Mouse (Mus musculus): Measurements from ENCODE around the gene Gm11492. TPM values are rescaled to one million over a fixed set of nuclear protein-coding genes. Genes with fewer than 3 reads are reported as not detected.
A peak's percentile ranks its signal among the peaks of the same experiment; 100 is the strongest.

Gm11492 gene
- total RNA-seq (2021), result not detected
- long read RNA-seq, experiment 1, result 0 reads
- long read RNA-seq, experiment 2, result 0 reads

DNA sequence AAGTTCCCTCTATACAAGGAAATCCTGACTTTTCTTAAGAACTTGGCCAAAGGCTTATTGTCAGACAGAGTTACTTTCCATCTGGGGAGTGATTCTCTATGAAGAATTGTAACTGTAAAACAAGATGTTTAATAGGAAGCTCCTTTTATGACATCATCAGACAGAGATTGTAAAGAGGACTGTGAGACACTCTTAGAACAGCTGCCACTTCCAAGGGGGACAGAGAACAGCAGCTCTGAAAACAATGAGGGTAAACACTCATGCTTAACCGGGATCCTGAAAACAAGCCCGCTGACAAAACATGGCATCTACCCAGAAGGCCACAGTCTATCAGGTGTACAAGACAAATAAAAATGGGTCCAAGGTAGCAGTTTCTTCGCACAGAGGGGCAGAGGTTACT is at the start of gene Gm11492:
Gm11492 (plus strand) TSS at position 153 of the 400 bp plus-strand sequence.
- no peak for TF ChIP-seq CTCF (conservative IDR thresholded peaks at IDR 0.05)
- no peak for DNase-seq (ENCODE audit: low spot score in 2 of 2)
- H3K27ac ChIP-seq, result no peak within 1 kb of the TSS
- no peak within 1 kb of the TSS for H3K4me3 ChIP-seq

DNA sequence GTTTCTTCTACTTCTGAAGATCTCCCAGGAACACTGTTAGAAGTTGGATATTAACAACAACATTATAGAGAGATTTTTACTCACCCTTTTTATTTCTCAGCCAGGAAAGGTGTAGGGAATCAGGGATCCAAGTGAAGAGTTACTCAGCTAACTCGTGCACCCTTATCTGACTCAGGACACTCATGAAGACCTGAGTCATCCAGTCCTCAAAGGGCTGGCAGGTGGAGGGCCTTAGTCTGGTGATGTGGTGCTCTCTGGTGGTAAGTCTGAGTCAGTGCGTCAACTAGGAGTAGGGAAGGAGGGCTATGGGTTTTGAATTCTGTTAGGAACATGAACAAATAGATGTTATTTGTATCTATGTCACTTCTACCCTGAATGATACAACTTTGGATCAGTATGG is 47.2 kb upstream of the Gm11492 start:
- peak in 1 of 2 experiments; percentile 18 for DNase-seq (ENCODE audit: low spot score in 2 of 2)
- Histone ChIP-seq H3K4me3 (no peak overlapping the region), H3K27ac (no peak overlapping the region)
- TF ChIP-seq CTCF (conservative IDR thresholded peaks at IDR 0.05), result peak; percentile 83

DNA sequence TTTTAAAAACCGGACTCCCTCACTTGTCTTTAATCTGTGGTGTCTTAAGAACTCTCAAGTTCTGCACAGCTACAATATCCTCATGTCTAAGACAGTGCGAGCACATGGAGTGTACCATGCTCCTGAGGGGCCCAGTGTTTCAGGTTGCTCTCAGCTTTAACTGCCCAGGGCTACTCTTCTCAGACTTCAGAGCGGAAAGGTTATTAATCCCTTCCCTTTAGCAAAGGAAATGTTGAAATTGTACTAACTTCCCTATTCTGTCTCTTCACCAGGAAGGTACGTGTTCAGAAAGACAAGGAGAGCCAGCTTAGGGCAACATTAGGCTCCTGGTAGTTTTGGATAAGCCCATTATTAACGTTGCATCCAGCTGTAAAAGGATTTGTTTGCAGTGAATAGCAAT is 43.0 kb upstream of the Gm11492 start:
- TF ChIP-seq CTCF (conservative IDR thresholded peaks at IDR 0.05), result no peak
- no peak for DNase-seq (ENCODE audit: low spot score in 2 of 2)
- H3K27ac ChIP-seq, result no peak overlapping the region
- H3K4me3 ChIP-seq, result no peak overlapping the region

DNA sequence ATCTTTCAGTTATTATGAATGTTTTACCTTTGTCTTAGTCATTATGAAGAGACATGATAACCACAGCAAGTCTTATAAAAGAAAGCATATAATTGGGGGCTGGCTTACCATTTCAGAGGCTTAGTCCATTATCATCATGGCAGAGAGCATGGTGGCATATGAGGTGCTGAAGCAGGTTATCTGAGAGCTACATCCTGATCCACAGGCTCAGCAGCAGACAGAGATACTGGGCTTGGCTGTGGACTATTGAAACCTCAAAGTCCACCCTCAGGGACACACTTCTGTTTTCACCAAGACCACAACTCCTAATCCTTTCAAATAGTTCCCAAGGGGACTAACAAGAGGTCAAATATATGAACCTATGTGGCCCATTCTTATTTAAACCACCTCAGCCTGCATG is 42.5 kb upstream of the Gm11492 start:
- H3K4me3 ChIP-seq, result no peak overlapping the region
- TF ChIP-seq CTCF (conservative IDR thresholded peaks at IDR 0.05), result no peak
- DNase-seq (ENCODE audit: low spot score in 2 of 2), result no peak
- no peak overlapping the region for H3K27ac ChIP-seq

DNA sequence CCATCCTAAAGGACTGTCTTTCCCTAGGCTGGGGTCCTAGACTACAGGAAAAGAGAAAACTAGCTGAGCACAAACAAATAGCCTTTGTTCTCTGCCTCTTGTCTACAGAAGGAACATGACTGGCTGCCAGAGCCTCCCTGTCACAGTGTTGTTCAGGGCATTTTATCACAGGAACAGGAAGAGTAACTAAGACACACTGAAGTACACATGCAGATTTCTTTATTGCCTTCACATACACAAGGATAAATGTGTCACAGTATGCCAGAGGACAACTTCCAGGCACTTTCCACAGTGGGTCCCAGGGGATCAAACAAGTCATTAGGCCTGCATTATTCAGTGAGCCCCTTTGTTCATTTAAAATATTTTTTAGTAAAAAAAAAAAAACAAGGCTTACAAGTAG is 41.7 kb upstream of the Gm11492 start:
- Histone ChIP-seq H3K4me3 (no peak overlapping the region), H3K27ac (no peak overlapping the region)
- no peak for DNase-seq (ENCODE audit: low spot score in 2 of 2)
- TF ChIP-seq CTCF (conservative IDR thresholded peaks at IDR 0.05), result no peak

DNA sequence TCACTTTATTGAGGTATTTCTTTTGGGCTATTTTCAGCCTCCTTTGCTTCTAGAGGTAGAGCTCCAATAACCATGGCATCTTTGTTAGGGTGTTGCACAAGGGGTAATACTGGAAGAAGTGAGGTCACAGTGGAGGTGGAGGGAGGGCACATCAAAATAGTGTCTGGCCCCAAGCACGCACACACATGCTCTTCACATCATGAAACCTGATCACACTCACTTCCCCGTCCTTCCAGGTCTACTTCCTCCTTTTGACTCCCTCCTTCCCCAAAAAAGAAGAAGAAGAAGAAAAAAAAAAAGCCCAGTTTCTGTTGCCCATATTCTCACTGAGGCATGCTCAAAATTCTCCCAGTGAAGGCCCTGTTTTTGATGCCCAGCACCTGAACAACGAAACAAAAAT is 39.1 kb upstream of the Gm11492 start:
- no peak for DNase-seq (ENCODE audit: low spot score in 2 of 2)
- Histone ChIP-seq H3K4me3 (no peak overlapping the region), H3K27ac (no peak overlapping the region)
- TF ChIP-seq CTCF (conservative IDR thresholded peaks at IDR 0.05), result no peak

DNA sequence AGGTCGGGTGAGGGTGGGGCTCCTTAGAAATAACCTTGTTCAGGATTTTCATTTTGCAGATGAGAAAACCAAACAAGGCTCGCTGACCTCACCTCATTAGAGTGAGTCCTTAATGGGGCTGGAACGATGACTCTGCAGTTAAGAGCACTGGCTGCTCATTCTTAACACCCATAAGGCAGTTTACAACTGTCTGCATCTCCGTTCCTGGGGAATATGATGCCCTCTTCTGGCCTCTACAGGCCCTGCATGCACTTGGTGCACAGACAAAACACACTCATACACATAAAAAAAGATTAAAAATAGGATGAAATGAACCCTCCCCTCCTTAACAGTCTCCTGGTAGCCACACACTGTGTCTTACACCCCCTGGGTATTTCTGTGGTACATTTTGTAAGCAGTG is 38.5 kb upstream of the Gm11492 start:
- H3K4me3 ChIP-seq, result no peak overlapping the region
- peak; percentile 54 for TF ChIP-seq CTCF (conservative IDR thresholded peaks at IDR 0.05)
- H3K27ac ChIP-seq, result no peak overlapping the region

DNA sequence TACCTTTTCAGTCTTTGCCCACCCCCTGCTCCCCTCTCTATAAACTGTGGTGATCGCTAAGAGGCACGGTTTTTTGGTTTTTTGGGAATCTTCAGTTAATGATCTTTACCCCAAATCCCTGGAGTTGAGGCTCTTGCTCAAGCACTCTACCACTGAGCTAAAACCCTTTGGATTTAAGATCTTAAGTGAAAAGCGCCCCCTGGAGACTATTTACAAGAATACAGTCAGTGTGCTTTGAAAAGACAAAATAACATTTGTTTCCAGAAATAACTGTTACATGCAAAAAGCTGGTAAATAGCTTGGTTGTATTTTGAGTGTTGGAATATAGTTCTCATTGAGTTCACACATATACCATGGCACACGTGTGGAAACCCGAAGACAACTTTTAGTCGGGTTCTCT is 34.8 kb upstream of the Gm11492 start:
- Histone ChIP-seq H3K4me3 (no peak overlapping the region), H3K27ac (no peak overlapping the region)
- no peak for DNase-seq (ENCODE audit: low spot score in 2 of 2)
- peak; percentile 69 for TF ChIP-seq CTCF (conservative IDR thresholded peaks at IDR 0.05)

More for the DNA sequence above, 38.5 kb upstream of the Gm11492 start:
- DNase-seq (ENCODE audit: low spot score in 2 of 2), result no peak

DNA sequence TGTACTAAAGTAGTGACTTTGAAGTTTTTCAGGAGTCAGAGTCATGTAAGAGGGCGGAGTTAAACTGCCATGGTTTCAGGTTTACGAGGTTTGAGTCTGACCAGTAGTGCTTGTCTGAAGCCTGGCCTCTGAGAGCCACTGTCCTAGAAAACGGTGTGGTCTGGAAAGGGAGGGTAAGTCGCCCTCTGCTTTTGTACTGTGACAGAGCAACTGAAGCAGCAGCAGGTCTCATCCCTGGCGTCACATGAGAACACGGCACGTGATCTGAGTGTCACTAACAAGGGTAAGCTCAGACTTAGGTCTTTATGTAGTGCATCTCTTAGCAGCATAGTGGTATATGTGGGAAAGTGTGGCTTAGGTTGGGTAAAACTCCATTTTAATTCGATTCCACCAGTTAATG is 24.2 kb upstream of the Gm11492 start:
- Histone ChIP-seq H3K27ac (no peak overlapping the region), H3K4me3 (no peak overlapping the region)
- DNase-seq (ENCODE audit: low spot score in 2 of 2), result no peak
- no peak for TF ChIP-seq CTCF (conservative IDR thresholded peaks at IDR 0.05)

DNA sequence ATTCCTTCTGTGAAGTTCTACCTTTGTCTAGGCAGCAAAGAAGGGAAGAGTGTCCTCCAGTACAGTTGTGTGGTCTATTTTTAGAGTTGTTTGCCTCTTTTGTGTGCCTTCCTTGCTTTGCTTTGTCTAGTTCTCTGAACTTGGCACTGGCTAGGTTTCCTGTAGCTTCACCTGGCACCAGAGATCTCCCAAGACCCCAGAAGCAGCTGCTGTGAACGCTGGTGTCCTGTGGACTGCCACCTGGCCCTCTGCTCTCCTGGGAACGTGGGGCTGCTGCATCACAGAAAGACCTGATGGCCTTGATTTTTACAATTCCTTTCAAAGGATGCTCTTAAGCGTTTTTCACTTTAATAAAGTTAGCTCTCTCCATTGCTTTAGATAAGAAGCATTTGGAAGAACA is 23.5 kb upstream of the Gm11492 start:
- TF ChIP-seq CTCF (conservative IDR thresholded peaks at IDR 0.05), result no peak
- H3K4me3 ChIP-seq, result no peak overlapping the region

DNA sequence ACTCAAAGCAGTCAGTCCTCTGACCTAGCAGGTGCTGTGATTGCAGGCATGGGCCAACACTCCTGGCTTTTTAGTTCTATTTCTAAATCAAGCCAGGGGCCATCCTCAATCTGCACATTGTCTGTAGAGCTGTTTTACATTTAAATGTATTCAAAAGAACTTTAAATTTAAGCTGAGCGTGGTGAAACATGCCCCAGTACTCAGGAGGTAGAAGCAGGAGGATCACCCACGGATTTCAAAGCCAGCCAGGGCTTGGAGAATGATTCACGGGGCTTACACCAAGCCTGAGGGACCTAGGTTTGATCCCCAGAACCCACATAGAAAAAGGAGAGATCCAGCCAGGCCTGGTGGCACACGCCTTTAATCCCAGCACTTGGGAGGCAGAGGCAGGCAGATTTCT is 13.1 kb upstream of the Gm11492 start:
- Histone ChIP-seq H3K4me3 (no peak overlapping the region), H3K27ac (no peak overlapping the region)
- TF ChIP-seq CTCF (conservative IDR thresholded peaks at IDR 0.05), result no peak
- no peak for DNase-seq (ENCODE audit: low spot score in 2 of 2)

More for the DNA sequence above, 23.5 kb upstream of the Gm11492 start:
- DNase-seq (ENCODE audit: low spot score in 2 of 2), result no peak
- no peak overlapping the region for H3K27ac ChIP-seq

DNA sequence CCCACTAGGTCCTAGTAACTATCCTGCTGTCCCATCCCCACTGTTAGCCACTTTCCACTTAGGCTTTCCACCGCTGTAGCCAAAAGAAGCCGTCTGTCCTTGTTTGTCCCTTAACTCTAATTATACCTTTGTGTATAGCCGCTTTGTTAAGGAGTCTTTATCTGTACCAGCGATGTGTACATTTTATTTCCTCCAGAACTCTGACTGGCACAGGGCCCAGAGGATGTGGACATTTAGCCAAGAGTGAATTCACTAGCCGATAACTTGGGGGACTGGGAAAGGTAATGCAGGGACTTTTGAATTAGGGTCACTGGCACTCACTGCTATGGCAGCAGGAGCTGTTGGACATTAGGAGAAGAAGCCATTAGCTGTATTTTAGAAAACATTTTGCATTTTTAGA is 12.1 kb upstream of the Gm11492 start:
- H3K4me3 ChIP-seq, result no peak overlapping the region
- no peak for DNase-seq (ENCODE audit: low spot score in 2 of 2)
- no peak overlapping the region for H3K27ac ChIP-seq
- no peak for TF ChIP-seq CTCF (conservative IDR thresholded peaks at IDR 0.05)

DNA sequence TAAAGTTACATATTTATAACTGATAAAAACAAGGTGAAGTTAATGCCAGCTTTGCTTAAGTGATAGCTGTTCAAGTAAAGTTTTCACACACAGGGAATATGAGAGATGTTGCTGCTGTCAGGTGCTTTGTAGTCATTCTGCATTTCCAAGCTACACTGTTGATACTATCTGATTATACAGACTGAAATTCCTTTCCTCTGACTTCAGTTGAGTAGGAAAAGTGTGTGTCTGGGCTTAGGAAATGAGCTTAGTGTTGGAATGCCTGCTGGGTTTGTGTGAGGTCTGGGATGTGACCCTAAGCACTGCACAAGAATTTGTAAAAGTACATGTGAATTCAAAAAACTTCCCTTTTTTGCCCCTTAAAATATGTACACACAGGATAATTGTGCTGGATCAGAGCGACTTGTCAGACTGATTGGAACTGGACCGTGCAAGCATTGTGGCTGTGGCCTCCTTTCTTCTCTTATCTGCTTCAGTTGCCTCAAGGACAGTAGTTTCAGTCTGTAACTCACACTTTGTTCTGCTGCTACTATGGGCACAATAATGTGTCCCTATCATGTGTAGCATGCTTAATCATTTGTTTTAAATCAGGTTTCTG is 11.2 kb upstream of the Gm11492 start:
- no peak for DNase-seq (ENCODE audit: low spot score in 2 of 2)
- Histone ChIP-seq H3K4me3 (no peak overlapping the region), H3K27ac (no peak overlapping the region)
- TF ChIP-seq CTCF (conservative IDR thresholded peaks at IDR 0.05), result no peak

DNA sequence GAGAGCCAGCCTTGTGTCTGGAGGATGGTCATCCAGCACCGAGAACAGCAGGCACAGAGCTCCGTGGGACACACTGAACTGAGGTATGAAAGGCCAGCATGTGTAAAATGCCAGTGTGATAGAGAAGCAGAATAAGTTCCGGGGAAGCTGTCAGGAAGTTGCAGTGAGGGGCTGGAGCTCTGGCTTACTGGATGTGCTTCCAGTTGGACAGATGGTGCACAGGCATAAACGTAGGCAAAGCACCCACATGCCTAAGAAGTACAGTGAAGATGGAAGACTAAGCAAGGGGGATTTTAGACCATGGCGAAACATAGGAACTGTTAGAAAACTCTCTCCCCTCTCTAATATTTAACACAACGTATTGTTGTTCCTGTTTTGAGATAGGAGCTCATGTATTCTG is 5.2 kb upstream of the Gm11492 start:
- DNase-seq (ENCODE audit: low spot score in 2 of 2), result no peak
- no peak for TF ChIP-seq CTCF (conservative IDR thresholded peaks at IDR 0.05)
- Histone ChIP-seq H3K4me3 (no peak overlapping the region), H3K27ac (no peak overlapping the region)
